Mouse (Mus musculus): ENCODE results near the gene Rcor1.
A peak's percentile ranks its signal among the peaks of the same experiment; 100 is the strongest.

The Rcor1 gene

DNA sequence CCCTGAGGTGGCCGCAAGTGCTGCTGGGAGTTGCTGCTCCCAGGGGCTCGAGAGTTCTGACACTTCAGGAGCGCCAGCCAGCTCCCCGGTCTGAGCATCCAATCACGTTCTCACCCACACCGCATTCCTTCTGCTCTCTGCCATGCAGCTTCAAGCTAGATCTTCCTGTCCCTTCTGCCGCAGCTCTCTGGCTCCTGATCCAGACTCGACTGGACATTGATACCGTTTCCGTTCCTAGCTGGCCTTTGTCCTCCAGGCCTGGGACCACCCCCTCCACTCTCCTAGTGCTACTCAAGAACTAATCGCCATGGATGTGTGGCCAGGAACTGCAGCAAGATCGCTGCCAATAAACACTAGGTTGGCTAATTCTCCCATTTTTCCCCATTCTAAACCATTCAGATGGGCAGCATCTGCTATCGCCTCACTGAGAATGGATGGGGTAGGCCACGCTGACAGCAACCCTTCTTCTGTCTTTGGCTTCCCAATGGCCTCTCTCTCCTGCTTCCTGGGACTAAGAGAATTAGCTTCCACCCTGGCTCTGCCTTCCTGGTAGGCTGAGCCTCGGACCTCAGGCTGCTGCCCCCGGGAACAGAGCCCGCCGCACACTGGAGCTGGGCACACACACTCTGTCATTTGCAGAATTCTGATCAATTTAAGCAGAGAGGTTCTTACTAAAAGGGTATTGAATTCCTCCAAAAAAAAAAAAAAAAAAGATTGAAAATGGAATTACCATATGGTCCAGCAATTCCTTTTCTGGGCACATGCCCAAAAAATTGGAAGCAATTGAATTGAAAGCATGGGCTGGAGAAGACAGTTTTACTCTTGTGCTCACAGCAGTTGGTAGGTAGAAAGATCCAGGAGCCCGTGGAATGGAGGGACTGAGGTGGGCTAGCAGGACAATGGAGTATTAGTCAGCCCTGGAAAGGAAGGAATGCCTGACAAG lies 95.9 kb downstream of the Rcor1 start:
- peak; percentile 29 to 73 for DNase-seq

DNA sequence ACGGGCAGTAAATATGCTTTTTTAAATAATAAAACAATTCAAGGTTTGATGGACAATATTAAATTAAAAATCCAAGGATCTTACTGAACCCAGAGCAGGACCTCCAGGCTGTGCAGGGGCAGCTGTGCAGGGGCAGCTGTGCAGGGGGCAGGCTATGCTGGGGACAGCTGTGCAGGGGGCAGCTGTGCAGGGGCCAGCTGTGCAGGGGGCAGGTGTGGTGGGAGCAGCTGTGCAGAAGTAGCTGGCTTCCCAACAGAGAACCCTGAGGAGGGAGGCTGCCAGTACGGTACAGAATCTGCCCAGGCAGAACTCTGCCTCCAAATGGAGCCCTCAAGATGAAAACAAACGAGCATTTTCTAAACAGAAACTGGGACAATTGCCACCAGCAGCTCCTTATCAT lies 96.8 kb downstream of the Rcor1 start:
- no peak for DNase-seq

DNA sequence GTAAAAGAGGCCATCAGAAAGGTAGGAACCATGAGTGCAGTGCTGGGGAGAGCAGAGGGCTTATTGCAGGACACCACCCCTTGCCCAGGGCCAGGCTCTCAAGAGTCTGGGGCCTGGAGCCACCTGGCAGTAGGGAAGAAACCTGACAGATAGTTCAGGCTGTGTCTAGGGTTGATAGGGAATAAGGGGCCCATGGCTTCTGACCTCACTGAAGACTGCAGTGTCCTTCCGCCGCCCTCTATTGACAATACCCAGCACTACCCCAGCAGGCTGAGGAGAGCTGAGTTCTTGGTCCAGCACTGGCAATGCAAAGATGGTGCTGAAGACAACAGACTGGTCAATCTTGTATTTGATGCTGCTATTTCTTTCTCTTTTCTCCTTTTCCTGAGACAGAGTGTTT lies 97.9 kb downstream of the Rcor1 start:
- no peak for DNase-seq

DNA sequence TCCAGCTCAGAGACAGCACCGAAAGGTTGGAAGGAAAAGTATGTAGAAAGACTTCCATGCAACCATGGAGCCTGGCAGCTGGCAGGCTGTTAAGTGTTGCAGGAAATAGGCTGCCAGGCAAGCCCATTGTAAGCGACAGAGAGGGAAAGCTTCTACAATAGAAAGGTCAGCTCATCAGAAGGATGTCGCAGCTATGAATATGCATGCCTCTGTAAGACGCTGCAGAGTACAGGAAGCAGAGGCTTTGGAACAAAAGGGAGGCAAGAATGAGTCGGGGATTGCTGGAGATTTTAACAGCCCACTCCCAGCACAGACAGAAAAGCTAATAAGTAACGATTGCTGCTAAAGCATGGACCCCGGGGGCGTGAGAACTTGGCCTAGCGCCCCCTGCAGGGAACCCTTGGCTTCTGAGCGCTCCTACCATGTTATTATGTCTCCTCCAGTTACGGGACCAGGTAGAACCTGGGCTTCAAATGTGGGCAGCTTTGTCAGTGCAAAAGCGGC lies 103.9 kb downstream of the Rcor1 start:
- DNase-seq, result peak; percentile 38 to 46

DNA sequence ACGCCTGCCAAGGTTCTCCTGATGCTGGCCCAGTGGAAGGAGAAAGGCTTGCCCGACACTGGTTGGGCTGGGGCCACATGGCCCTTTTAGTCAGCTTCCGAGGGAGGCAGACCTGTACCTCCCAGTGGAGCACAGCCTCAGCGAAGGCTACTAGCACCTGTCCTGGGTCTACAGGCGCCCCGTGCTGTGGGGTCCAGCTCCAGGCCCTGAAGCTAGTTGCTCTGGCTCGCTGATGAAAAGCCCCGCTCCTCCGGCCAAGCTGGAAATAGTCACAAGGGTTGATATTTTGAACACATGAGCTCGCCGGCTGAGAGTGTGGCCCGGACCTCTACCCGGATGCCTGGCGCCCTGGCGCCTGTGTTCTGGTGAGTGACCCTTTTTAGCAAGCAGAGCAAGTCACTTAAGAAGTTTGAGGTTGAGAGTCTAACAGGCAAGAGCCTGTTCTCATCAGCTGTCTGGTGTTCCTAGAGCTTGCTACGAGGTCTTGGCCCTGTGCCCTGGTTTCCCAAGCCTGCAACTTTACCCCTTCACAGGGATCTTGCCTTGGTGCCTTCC lies 104.4 kb downstream of the Rcor1 start:
- peak; percentile 26 to 63 for DNase-seq

DNA sequence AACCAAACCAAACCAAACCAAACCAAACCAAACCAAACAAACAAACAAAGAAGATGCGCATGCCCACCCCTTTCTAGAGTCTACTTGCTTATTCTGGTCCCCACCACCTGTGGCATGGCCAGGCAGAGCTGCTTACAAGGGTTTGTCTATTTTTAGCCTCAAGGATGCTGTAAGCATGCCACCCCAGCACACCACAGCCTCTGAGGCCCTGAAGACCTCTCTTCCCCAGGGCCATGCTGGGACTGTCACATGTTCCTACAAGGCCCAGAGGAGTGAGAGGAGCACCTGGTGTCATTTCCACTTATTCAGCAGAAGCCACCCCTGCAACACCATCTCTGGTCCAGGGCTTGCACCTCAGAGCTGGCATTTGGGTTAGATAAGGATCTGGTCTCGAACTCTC lies 105.4 kb downstream of the Rcor1 start:
- DNase-seq, result no peak

DNA sequence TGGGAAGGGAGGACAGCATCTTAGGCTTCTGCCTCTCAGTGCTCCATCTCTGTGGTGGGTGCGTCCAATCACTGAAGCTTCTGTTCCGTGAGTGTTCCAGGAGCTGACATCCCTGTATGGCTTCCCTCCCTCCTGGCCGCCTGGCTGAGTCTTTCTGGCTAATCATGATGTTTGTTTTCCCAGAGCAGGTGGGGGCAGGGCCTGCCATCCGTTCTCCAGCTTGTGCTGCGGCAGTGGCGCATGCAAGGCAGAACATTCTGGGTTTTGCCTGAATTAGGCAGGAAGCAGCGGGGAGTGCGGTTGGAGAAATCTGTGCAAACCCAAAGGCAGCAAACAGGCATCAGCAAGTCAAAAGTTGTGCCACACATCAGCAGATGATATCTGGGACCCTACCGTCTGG lies 106.1 kb downstream of the Rcor1 start:
- DNase-seq, result no peak

DNA sequence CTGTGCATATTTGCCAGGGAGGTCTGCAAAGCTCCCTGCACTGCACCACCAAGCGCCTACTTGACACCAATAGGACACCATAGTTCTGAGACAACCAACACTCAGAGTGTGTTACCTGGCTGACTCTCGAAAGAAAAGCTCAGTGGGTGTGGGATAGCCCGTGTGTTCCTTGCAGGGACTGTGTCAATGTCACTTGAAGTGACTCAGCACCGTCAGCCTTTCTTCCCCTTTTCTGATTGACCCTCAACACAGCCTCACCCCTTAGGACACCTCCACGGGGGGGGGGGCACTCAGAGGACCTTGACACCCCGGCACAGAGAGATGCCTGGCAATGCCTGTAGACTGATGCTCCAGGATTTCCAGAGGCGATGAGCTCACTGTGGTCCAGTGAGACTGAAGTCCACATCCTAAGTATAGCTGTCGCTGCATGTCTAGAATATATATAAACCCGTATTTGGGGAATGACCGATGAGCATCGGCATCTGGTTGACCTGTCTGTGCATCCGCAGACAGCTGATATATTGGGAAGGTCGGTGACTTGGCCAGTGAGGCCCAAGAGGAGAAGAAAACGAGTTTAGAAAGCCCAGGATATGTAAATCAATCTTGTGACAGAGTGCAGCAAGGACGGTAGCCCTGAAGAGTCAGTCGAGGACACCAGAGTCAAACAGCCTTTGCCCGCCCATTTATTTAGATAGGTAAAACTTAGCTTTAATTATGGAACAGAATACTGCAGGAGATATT lies 110.5 kb downstream of the Rcor1 start:
- no peak for DNase-seq

DNA sequence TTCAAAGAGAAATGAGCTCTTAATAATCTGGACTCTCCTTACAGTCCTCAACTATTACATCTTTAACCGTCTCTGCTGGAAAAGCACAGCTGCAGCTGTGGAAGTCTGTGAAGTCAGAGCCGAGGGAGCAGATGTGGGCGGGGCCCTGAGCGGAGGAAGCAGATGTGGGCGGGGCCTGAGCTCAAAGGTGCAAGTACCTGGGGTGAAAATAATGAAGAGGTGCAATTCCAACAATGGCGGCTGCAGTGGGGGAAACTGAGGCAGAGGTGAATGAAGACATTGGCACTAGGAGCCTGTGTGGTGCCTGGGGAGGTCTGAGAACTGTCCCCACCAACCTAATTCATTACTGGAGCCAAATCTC lies 111.1 kb downstream of the Rcor1 start:
- DNase-seq, result peak in 1 of 2 experiments; percentile 53

DNA sequence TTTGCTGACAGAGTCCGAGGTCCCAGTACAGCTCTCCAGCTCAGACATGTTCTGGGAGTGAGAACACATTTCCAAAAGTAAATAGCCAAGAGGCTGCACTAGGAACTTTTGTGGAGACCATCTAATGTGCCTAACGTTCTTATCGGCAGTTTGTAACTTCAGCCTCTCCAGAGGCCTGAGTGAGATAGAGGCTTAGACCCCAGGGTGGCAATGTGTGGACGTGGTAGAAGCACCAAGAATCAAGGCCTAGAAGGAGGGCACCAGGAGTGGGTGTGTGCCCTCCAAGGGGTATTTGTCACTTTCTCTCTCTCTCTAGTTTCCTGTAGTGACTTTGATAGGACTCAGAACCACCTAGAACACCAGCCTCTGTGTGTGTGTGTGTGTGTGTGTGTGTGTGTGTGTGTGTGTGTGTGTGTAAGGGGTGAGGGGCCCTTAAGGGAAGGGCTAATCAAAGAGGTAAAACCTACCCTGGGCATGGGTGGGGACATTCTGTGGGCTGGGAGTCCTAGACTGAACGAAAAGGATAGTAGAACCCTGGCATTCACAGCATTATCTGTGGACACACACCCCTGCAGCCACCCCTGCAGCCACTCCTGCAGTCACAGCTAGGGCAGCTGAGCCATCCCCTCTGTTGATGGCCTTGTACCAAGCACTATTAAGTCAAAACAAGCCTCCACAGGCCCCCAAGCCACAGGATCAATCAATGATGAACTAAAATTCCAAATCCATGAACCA lies 112.4 kb downstream of the Rcor1 start:
- DNase-seq, result no peak

DNA sequence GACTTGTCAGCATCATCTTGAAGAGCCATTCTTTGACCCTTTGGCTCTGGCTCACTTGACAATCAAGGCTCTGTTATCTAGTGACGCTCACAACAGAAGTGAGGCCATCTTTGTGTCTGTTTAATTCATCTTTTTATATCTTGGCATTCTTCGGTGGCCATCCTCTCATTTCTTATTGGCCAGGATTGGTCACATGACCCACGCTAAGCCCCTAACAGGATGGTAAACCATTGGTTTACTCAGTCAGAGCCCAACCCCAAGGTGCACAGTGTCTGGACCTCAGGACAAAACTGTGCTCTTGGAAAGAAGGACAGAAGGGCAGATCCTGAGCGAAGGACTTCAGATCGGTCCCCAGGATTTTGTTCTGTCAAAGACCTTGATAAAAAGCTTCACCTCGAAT lies 113.4 kb downstream of the Rcor1 start:
- DNase-seq, result no peak

DNA sequence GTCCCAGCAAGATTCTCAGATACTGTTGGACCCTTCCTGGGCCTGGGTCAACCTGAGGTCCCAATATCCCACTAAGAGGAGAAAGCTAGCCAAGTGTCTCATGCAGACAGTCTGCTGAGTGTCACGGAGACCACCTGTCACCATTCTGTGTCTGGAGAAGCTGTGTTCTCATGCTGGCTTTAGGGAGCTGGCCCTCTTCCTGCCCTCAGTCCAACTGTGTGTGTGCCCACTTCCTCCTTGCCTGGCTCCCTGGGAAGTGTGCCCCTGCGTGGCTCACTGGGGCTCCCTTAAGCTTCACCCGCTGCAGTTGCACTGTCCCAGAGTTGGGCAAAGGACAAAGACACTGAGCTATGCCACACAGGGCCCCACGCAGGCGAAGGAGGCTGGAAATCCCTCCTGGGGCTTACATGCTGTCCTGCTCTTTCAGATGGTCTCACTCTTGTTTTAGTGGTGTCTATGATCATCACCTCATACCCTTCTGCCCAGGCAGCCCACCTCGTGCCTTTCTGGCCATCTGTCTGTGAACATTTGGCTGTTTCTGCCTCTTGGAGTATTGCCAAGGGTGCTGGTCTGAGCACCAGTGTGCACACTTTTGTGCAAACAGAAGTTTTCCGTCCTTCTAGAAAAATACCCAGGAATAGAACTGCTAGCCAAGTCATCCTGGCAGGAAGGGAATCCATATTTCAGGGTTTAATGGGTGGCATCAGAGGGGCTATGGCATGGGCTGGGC lies 114.0 kb downstream of the Rcor1 start:
- no peak for DNase-seq

DNA sequence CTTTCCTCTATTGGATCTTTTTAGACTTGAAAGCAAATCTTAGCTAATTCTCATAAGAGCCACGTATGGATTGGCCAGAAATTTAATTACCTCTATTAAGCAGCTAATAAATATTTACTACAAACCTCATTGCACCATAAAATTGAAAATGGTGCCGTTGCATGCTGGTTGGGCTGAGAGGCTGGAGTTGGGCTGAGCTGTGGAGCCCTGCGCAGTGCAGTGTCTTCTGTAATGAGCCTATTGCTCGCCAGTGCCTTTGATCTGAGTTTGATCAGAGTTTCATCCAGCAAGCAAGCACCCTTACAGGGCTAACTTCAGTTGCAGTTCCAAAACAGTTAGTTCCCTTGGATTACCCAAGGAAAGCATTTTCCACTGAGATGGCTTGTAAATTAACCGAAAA lies 114.8 kb downstream of the Rcor1 start:
- DNase-seq, result no peak

DNA sequence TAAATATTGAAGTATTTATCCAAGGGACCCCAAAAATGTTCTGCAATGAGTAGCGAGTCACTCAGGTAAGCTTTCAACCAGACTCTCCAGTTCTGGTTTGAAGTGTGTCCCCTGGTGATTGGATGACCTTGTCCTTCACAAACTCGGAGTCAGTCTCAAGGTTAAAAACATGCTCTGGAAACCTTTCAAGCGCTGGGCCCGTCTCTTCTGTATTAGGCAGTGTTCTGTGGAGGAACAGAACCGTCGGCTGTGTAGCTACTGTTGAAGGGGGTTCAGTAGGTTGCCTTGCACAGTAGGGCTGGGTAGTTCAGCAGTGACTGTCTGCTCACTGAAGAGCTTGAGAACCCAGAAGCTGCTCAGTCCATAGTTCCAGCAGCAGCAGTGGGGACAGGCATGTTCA lies 115.5 kb downstream of the Rcor1 start:
- no peak for DNase-seq

DNA sequence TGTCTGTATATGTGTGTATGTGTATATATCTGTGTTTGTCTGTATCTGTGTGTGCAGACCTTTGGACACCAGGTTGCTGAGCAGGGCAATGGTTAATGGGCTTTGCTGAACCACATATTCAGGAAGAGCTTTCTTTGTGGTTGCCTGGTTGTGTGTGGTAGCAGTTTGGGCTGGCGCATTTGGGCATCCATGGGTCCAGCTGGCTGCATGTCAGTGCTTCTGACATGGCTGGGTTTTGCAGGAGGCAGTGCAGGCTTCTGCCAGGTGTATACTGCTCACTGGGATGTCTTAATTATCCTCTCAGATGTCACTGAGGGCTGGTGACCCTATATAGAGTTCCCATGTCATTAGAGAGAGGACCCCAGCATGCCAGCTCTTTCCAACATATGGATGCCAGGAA lies 116.6 kb downstream of the Rcor1 start:
- no peak for DNase-seq

DNA sequence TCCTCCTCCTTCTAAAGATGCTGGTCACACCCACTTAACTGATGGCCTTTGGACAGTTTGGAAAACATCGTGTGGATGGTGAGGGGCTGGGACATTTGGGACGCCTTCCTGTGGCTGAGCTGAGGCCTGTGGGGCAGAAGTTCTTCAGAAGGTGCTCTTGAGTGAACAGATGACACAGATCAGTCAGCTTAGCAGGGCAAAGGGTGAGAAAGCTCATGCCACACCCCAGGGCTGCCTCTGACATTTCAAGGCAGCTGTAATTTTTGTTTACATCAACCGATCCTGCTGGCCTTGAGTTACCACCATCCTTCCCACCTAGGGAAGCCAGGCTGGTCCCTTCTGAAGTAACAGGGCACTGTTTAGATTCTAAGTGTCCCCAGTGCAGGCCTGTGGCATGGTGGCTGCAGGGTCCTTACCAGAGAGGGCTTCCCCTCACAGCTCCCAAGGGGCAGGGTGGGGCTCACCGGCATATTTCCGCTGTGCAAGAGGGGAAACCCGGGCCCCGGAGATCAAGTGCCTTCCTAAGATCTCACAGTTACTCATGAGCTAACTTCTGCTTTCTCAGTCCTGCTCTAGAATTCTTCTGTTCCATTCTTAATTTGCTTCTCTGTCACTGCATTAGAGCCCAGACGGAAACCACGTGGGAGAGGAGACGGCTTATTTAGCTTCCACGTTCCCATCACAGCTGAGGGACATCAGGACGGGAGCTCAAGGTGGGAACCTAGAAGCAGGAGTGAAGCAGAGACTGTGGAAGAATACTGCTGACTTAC lies 120.7 kb downstream of the Rcor1 start:
- DNase-seq, result peak; percentile 74 to 78

DNA sequence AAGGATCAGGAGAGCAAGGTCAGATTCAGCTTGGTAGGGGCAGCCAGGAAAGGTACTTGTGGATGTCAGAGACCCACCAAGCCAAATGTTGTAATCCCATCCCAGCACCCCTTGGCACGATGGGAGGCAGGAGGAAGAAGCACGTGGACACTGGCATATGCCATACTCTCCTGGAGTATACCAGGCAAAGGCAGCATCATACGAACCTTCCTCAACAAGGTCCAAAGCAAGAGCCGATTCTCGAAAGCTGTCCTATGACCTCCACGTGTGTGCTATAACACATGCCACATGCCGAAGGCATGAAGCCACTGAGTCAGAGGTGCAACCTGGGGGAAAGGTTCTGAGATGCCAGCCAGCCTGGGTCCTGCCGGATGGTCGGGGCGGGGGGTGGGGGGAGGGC lies 121.7 kb downstream of the Rcor1 start:
- DNase-seq, result no peak

DNA sequence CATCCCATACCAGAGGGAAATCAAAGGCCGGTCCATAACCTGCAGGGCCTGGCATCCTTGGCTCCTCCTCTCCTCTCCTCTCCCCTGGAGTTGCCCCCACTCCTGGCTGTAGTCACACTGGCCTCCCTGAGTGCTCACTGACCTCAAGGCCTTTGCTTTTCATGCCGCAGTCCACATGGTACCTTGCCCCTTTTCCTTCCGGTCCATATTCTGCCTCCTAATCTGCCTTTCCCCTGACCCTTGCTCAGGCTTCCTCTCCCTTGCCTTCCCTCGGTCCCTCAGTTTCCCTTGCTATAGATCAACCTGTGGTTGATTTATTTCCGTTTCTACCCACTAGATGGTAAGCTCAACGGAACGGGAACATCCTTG lies 122.8 kb downstream of the Rcor1 start:
- no peak for DNase-seq

DNA sequence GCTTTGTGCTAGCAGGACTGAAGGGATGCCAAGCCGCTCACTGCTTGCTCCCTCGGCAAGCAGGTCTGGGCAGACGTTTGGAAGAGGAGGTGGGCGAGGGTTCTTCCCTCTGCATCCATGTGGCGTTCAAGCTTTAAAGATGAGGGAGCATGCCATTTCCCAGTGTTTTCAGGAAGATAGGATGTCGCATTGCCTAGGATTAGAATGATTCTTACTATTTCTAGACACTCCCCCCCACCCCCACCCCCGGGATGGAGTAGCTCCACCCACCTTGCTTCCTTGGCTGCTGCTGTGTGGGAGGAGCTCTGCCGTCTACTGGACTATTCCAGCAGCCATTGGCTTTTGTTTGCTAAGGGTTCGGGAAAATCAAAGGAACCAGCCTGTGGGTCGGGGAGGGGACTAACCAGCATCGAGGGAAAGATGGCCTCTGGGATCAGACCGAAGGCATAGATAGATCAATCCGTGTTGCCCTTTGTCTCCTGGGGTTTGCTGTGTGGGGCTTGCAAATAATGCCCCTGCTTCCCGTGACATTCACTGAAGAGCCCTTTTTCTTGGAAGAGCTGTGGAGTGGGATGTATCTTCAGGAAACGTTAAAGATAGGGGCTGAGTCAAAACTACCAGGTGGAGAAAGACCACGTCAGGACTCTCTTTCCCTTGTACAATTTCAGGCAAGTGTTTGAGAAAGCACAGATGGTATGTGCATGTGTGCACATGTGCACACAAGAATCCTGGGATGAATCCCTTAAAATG lies 123.3 kb downstream of the Rcor1 start:
- DNase-seq, result peak; percentile 48 to 49

DNA sequence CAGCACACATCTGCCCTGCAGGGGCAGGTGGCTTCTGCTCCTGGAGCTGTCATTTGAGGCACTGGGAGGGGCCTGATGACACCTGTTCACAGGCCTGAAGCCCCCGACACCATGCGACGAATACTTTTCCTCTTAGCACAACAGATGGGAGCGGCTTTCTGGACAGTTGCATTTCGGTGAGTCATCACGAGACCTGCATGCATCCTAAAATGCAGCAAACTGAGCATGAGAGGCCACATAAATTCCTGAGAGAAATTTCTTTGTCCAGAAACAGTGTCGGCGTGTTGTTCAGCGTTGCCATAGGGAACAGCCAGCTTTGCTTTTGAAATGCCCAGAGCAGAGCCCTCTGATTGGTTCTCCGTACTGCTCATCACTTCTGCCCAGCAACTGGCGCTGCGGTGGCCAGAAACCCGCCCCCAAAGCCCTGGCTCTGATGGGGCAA lies 125.2 kb downstream of the Rcor1 start:
- peak; percentile 92 to 93 for DNase-seq

Data from lung, postnatal 4 days (tissue).